Mouse (Mus musculus): ENCODE measurements at regions not wholly inside any gene's neighbourhood (a gene's known extent, or its start where the extent isn't known, plus 50 kb on each side); places are given as distances from the start of the nearest gene placed in this dataset.

DNA sequence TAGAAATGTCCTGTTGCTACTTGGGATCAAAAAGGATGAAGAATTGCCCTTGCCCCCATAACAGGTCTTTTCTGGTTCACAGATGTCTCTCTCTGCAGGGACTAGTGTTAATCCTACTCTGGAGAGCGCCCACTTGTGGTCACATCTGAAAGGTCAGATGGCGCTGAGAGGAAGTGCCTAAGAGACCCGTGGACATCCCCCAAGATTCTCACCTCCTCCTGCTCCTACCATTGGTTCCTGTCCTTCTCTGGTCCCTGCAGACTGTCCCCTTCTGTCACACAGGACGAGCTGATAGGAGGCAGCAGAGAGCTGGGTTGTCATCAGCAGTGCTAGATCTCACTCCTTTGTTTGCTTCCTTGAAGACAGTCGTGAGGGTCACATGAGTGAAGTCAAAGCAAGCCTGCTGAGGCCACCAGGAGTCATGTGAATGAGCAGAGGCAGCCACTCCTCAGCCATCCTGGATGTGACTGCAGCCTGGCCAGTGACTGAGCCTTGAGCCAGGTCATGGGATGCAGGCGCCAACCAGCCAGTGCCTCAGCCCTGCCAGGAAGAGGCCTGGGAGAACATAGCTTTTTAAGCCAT is 420.6 kb downstream of the Matn1 start:
- peaks cover 4% of the 10 kb centered on the region; the same call in 1 of the 2 replicates for H3K4me1 ChIP-seq (ENCODE audit: control insufficient read depth, insufficient read depth, low read length)
- WGBS: 40% methylated on average over 6 of the region's 6 CpGs
- H3K9ac ChIP-seq (ENCODE audit: low read depth, low read length, severe bottlenecking): no peak overlapping the region
- DNase-seq (ENCODE audit: low spot score) (no peak), ATAC-seq (ENCODE audit: low FRiP score, low read depth) (no peak)
- no peak overlapping the region for H3K4me3 ChIP-seq (replicated peaks; ENCODE audit: low read length)
- H3K4me2 ChIP-seq (replicated peaks; ENCODE audit: low read depth, low read length, severe bottlenecking): no peak overlapping the region
- no peak for TF ChIP-seq POLR2A (IDR thresholded peaks at IDR 0.05; ENCODE audit: borderline replicate concordance, extremely low read depth, insufficient read depth, insufficient read length)
- H3K9me3 ChIP-seq (ENCODE audit: control insufficient read depth, low read length): no peaks in the 10 kb centered on the region
- H3K36me3 ChIP-seq (ENCODE audit: control insufficient read depth, insufficient read depth, low read length): no peaks in the 10 kb centered on the region
- H3K27me3 ChIP-seq (ENCODE audit: control insufficient read depth, insufficient read depth, low read length): no peaks in the 10 kb centered on the region; the same call in 1 of the 2 replicates
- H3K27ac ChIP-seq (replicated peaks; ENCODE audit: low read depth, low read length): no peak overlapping the region

DNA sequence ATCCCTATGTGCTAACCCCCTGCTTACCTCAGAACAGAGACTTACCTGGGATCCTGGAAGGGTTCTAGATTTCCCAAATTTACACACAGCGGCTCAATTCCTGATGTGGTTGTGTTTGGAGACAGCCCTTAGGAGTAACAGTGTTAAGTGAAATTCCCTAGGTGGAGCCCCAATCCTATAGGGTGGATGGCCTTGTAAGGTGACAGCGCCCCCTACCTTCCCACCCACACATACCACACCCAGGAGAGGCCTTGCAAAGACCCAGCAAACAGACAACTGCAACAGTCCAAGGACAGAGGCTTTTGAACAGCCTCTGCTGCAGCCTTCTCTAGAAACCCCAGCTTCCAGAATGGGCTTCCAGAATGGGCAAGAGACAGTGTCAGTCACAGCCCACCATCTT is 421.8 kb downstream of the Matn1 start:
- H3K4me2 ChIP-seq (replicated peaks; ENCODE audit: low read depth, low read length, severe bottlenecking): no peak overlapping the region
- H3K9me3 ChIP-seq (ENCODE audit: control insufficient read depth, low read length): no peaks in the 10 kb centered on the region
- no peak overlapping the region for H3K4me3 ChIP-seq (replicated peaks; ENCODE audit: low read length)
- no peaks in the 10 kb centered on the region; the same call in 1 of the 2 replicates for H3K27me3 ChIP-seq (ENCODE audit: control insufficient read depth, insufficient read depth, low read length)
- WGBS: 64% methylated on average over 2 of the region's 2 CpGs
- DNase-seq (ENCODE audit: low spot score) (no peak), ATAC-seq (ENCODE audit: low FRiP score, low read depth) (no peak)
- H3K36me3 ChIP-seq (ENCODE audit: control insufficient read depth, insufficient read depth, low read length): no peaks in the 10 kb centered on the region
- no peak overlapping the region for H3K9ac ChIP-seq (ENCODE audit: low read depth, low read length, severe bottlenecking)
- TF ChIP-seq POLR2A (IDR thresholded peaks at IDR 0.05; ENCODE audit: borderline replicate concordance, extremely low read depth, insufficient read depth, insufficient read length): no peak
- H3K27ac ChIP-seq (replicated peaks; ENCODE audit: low read depth, low read length): no peak overlapping the region
- peaks cover 4% of the 10 kb centered on the region; the same call in 1 of the 2 replicates for H3K4me1 ChIP-seq (ENCODE audit: control insufficient read depth, insufficient read depth, low read length)

DNA sequence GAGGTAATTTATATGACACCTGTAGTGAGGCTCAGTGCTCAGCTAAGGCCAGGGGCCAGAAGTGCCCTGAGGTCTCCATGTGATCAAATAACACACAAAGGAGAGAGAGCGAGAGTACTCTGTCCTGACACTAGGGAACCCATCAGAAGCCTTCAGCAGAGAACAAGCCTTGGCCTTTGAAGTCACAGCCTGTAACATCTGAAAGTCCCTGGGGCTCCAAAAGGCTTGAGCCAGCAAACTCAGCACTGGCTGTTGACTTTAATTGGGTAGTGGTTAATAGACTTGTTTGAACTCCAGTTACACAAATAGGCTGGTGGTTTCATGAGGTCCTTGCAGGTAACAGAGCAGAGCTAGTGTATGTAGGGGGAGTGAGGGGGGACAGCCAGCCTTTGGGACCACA is 422.5 kb downstream of the Matn1 start:
- ATAC-seq (ENCODE audit: low FRiP score, low read depth): no peak
- WGBS: 22% methylated on average over 1 of the region's 1 CpGs
- Histone ChIP-seq H3K4me3 (replicated peaks; ENCODE audit: low read length) (no peak overlapping the region), H3K27ac (replicated peaks; ENCODE audit: low read depth, low read length) (no peak overlapping the region), H3K36me3 (ENCODE audit: control insufficient read depth, insufficient read depth, low read length) (no peaks in the 10 kb centered on the region), H3K27me3 (ENCODE audit: control insufficient read depth, insufficient read depth, low read length) (no peaks in the 10 kb centered on the region; the same call in 1 of the 2 replicates), H3K4me1 (ENCODE audit: control insufficient read depth, insufficient read depth, low read length) (peaks cover 4% of the 10 kb centered on the region; the same call in 1 of the 2 replicates), H3K9ac (ENCODE audit: low read depth, low read length, severe bottlenecking) (no peak overlapping the region), H3K4me2 (replicated peaks; ENCODE audit: low read depth, low read length, severe bottlenecking) (no peak overlapping the region), H3K9me3 (ENCODE audit: control insufficient read depth, low read length) (no peaks in the 10 kb centered on the region)
- no peak for DNase-seq (ENCODE audit: low spot score)
- no peak for TF ChIP-seq POLR2A (IDR thresholded peaks at IDR 0.05; ENCODE audit: borderline replicate concordance, extremely low read depth, insufficient read depth, insufficient read length)

DNA sequence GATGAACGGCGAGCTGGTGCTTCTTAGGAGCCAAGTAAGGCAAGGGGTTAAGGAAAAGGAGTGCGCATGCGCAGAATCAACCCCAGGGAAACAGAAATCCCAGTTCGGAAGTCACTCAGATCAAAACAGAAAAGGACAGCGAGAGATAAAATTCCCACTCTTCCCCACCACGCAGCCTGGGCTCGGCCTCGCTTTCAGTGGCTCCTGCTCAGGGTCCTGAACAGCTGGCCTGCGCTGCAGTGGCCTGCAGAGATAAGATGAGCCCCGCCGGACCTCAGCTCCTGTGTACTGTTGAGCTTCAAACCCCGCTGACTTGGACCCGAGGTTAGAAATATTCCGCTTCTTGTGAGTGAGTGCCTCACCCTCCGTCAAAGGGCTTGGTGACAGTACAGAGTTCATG is 428.3 kb downstream of the Matn1 start:
- no peaks in the 10 kb centered on the region for H3K9me3 ChIP-seq (ENCODE audit: control insufficient read depth, low read length)
- H3K4me3 ChIP-seq (replicated peaks; ENCODE audit: low read length): no peak overlapping the region
- H3K36me3 ChIP-seq (ENCODE audit: control insufficient read depth, insufficient read depth, low read length): no peaks in the 10 kb centered on the region
- no peak for ATAC-seq (ENCODE audit: low FRiP score, low read depth)
- no peaks in the 10 kb centered on the region for H3K4me1 ChIP-seq (ENCODE audit: control insufficient read depth, insufficient read depth, low read length)
- 80% methylated on average over 16 of the region's 16 CpGs for WGBS
- TF ChIP-seq POLR2A (IDR thresholded peaks at IDR 0.05; ENCODE audit: borderline replicate concordance, extremely low read depth, insufficient read depth, insufficient read length): no peak
- H3K9ac ChIP-seq (ENCODE audit: low read depth, low read length, severe bottlenecking): no peak overlapping the region
- DNase-seq (ENCODE audit: low spot score): no peak
- H3K4me2 ChIP-seq (replicated peaks; ENCODE audit: low read depth, low read length, severe bottlenecking): no peak overlapping the region
- H3K27ac ChIP-seq (replicated peaks; ENCODE audit: low read depth, low read length): no peak overlapping the region
- H3K27me3 ChIP-seq (ENCODE audit: control insufficient read depth, insufficient read depth, low read length): no peaks in the 10 kb centered on the region

DNA sequence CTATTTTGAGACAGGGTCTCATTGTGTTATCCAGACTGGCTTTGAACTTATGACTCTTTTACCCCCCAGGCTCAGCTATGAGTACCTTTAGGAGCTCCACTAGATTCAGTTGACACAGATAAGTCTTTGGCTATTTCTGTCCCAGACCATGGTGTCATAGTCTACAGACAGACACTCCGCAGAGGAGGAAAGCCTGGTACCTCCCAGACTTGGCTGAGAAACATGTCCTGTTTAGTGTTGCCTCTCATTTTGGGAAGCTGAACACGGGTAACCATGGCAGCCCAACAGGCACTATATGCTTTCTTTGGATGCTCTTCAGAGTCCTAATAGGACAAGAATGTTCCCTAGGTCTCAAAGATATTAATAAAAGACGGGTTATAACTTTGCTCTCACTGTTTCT is 429.0 kb downstream of the Matn1 start:
- WGBS: 81% methylated on average over 3 of the region's 3 CpGs
- Histone ChIP-seq H3K27ac (replicated peaks; ENCODE audit: low read depth, low read length) (no peak overlapping the region), H3K9me3 (ENCODE audit: control insufficient read depth, low read length) (no peaks in the 10 kb centered on the region), H3K4me3 (replicated peaks; ENCODE audit: low read length) (no peak overlapping the region), H3K4me1 (ENCODE audit: control insufficient read depth, insufficient read depth, low read length) (no peaks in the 10 kb centered on the region), H3K36me3 (ENCODE audit: control insufficient read depth, insufficient read depth, low read length) (no peaks in the 10 kb centered on the region), H3K9ac (ENCODE audit: low read depth, low read length, severe bottlenecking) (no peak overlapping the region), H3K27me3 (ENCODE audit: control insufficient read depth, insufficient read depth, low read length) (no peaks in the 10 kb centered on the region), H3K4me2 (replicated peaks; ENCODE audit: low read depth, low read length, severe bottlenecking) (no peak overlapping the region)
- ATAC-seq (ENCODE audit: low FRiP score, low read depth) (no peak), DNase-seq (ENCODE audit: low spot score) (no peak)
- no peak for TF ChIP-seq POLR2A (IDR thresholded peaks at IDR 0.05; ENCODE audit: borderline replicate concordance, extremely low read depth, insufficient read depth, insufficient read length)
